Mouse (Mus musculus) T-cell, adult 2 months (primary cell): ENCODE data around the gene Hmbs.
"Not testable (repeated sequence)": the region's sequence is repeated elsewhere in the genome, so short reads cannot be mapped to it uniquely, and the experiment has no call there.

ENCODE experiments used
- DNase-seq: peaks from one replicate; pipeline ENCODE4 v3.0.0; 2022; ENCODE audit warnings: low spot score

Gene Hmbs

DNA sequence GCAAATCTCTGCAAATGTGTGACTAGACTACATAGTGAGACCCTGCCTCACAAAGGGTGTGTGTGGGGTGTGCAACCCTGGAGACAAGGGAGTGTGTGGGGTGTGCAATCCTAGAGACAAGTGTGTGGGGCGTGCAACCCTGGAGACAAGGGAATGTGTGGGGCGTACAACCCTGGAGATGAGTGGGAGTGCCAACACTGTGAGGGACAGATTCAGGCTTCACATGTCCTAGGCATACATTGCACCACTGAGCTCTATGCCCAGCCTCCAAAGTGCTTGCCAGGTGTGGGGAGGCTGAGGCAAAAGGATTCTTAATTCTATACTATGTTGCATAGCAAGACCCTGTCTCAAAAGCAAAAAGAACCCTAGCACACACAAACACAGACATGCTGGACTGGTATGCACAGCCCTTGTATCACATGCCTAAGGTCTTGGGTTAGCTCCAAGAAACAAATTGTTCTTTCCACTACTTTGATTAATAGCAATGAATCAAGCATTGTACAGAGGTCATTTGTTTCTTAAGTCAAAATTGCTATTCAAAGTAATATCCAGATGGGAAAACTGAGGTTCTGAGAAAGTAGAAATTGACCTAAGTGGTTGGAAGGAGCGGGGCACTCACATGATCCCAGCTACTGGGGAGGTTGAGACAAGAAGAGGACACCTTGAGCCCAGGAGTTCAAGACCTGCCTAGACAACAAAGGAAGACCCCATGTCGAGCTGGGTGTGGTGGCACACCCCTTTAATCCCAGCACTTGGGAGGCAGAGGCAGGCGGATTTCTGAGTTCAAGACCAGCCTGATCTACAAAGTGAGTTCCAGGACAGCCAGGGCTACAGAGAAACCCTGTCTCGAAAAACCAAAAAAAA is 1.8 kb upstream of the Hmbs start:
- no peak for DNase-seq

GRCm38 (mm10) chr9:44343290-44343689 is 738 bp downstream of the Hmbs start:
- DNase-seq: no peak

GRCm38 (mm10) chr9:44342605-44343004 is 1.4 kb downstream of the Hmbs start:
- DNase-seq: no peak

GRCm38 (mm10) chr9:44342173-44342572 is 1.9 kb downstream of the Hmbs start:
- no peak for DNase-seq

DNA sequence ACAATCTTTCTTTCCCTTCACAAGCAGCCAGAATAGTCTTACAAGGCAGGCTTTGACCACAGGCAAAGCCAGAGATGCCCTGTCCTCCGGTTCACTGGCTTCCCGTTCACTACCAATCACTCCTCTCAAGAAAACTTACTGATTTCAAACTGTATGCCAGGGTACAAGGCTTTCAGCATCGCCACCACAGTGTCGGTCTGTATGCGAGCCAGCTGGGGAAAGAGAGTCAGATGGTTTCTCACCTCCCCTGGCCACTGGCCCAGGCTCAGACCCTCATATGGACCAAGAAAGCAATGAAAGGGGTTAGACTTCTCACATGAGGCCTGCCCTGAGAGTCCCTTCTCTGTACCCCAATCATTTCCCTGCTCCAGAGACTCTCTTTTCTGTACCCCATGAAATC is 2.5 kb downstream of the Hmbs start:
- DNase-seq: no peak

DNA sequence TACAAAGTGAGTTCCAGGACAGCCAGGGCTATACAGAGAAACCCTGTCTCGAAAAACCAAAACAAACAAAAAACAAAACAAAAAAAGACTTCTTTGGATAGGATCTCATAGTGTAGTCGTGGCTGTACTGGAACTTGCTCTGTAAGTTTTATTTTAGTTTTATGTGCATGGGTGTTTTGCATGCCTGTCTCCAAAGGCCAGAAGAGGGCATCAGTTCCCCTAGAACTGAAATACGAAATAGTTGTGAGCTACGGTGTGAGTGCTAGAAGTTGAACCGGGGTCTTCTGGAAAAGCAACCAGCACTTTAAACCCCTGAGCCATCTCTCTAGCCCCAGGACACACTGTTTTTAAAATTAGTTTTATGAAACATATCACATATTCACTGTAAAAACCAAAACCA is 5.5 kb downstream of the Hmbs start:
- no peak for DNase-seq

- no peak for DNase-seq
Measured at GRCm38 (mm10) chr9:44337436-44338169, 6.4 kb downstream of the Hmbs start.

DNA sequence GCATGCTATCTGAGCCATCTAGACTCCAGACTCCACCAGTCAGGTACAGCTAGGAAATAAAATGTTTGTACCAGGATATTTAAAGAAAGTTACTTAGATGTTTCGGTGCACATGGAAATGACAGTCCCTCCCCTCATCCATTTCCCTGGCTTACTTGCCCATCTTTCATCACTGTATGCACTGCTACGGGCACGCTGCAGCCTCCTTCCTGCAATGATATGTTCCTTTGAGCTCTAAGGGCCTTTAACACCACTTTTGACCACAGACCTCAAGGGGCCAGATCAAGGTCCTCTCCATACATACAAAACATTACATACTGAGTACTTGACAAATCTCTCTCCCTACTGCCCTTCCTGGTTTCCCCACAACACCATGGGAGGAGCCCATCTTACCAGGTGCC is 7.1 kb downstream of the Hmbs start:
- DNase-seq: no peak

DNA sequence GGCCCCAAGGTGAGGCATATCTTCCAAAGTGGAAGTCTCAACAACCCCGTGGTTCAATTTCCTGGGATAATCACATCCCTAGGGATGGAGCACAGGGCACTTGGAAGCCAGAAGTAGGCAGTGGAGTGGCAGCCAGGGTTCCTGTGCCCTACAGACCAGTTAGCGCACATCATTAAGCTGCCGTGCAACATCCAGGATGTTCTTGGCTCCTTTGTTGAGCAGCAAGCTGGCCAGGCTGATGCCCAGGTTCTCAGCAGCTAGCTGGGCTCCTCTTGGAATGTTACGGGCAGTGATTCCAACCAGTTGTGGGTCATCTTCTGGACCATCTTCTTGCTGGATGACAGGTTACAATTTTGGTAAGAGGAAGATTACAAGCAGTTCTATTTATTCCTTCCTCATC is 7.5 kb downstream of the Hmbs start:
- DNase-seq: not testable (repeated sequence)

DNA sequence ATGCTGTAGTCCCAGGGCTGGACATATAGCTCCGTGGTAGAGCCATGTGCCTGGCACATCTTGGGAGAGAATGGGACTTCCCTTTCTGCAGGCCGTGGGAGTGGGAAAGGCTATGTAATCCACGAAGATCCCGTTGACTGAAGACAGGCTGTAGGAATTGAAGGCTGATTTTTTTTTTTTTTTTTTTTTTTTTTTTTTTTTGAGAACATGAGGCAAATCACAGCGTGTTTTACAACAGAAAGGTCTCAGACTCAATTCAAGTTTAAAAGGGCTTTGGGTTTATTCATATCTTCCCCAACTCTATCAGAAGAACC is 8.0 kb downstream of the Hmbs start:
- DNase-seq: no peak

DNA sequence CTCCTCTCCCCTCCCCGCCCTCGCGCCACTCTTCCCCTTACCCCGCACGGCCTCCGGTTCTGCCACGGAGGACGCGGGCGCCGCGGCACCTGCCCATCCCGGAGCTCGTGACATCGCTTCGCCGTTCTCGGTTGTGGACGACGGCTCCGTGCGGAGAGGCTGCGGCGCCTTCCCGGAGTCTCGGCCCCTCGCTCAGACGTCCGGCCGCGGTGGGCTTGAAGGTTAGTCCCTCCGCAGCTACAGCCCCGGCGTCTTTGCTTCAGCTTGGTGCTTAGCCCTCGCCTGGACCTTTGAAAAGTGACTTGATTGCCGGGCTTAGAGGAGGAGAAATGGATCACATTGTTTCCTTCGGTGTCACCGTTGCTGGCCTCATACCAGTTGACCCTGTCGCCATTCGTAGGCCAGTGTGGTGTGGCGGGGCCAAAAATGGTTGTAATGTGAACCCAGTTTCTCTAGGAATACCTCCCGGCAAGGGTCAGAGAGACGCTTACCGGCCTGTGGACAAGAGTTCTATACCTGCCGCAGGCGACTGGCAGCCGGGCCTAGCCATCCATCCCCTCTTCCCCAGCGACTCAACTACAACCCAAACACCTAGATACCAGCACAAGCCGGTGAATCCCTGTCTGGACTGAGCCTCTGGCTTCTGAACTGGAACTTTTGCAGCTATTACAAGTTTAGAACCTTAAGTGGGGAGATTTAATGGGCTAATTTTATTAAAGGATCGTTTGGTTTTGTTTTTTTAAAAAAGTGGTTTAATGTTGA is 8.5 kb downstream of the Hmbs start:
- DNase-seq: no peak

GRCm38 (mm10) chr9:44334396-44335330 is 9.4 kb downstream of the Hmbs start, which contains the start of gene H2afx:
H2afx (plus strand) TSS chr9:44334694.
- peak; percentile 99 for DNase-seq

GRCm38 (mm10) chr9:44332918-44333638 is 10.9 kb downstream of the Hmbs start:
- DNase-seq: no peak

- no peak for DNase-seq
Measured at GRCm38 (mm10) chr9:44330736-44331135, 13.3 kb downstream of the Hmbs start.

GRCm38 (mm10) chr9:44327926-44328325 is 16.1 kb downstream of the Hmbs start:
- DNase-seq: no peak

- DNase-seq: no peak
Measured at GRCm38 (mm10) chr9:44327064-44327711, 16.8 kb downstream of the Hmbs start.

DNA sequence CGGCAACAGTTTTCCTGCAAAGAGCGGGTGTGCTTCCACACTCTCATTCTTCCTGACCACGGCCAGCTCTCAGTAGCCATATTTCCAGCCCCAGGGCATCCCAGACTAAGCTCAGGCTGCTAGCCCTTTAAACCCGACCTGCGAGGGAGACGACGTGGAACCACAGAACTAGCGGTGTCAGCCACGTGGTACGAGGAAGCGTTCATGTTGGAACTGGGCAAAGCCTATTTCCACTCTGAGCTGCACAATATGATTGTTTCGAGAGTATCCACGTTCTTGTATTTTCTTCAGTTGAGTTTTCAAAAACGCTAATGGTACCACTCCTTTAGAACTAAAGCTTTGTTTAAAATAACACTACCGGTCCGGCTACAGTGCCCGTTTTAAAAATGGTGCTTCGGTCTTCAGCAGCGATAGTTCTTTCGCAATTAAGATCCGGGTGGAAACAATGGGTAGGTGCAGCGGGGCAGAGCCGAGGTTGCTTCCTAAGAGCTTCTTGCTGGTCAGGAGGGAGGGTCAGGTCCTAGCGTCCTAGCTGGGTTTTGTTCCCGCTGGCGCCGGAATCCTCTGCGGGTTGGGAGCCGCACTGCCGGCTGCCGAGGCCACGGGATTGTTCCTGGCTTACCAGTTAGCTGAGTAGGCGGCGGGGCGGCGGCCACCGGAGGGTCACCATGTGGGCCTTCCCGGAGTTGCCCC is 17.5 kb downstream of the Hmbs start:
- peak; percentile 81 for DNase-seq

GRCm38 (mm10) chr9:44325768-44326370 is 18.2 kb downstream of the Hmbs start, which contains the start of gene Dpagt1:
Dpagt1 (plus strand) TSS chr9:44326019.
- DNase-seq: no peak
